Mouse (Mus musculus) ovary, postnatal 10 days (tissue): ENCODE results near the gene Mylip.

ENCODE experiments used
- DNase-seq: peaks from one replicate; pipeline ENCODE4 v3.0.0; 2022; ENCODE audit warnings: low spot score

Mylip gene

DNA sequence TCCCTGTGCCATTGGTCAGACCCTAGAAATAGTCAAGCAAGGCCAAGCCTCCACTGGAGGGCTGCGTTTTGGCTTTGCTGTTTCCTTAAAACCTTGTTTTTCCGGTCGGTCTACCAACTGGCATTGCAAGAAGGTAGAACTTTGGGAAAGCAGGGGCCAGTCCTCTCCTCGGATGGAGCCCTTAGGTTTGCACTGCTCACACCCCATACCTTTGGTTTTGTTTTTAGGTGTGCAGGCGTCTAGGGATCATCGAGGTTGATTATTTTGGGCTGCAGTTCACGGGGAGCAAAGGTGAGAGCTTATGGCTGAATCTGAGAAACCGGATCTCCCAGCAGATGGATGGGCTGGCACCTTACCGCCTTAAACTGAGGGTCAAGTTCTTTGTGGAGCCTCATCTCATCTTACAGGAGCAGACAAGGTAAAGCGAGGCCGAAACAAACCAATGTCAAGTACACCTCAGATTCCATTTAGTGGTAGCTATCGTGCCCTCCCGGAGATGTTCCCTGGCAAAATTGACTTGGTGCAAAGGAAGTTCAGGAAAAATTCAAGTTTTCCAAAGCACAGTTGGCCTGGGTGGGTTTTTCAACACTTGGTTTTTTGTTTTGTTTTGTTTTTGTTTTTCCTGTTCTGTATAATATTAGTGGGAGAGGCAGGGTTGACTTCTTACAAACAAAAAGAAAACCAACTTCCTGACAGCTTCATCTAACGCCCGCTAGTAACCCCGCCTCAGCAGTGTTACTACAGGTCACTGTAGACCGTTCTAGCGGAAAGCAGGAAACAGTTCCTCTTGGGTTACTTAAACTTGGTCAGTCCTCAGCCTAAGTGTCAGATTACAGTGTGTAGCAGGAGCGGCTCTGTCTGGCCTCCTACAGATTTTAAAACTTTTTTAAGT, 1.7 kb downstream of the Mylip start:
- DNase-seq = no peak

DNA sequence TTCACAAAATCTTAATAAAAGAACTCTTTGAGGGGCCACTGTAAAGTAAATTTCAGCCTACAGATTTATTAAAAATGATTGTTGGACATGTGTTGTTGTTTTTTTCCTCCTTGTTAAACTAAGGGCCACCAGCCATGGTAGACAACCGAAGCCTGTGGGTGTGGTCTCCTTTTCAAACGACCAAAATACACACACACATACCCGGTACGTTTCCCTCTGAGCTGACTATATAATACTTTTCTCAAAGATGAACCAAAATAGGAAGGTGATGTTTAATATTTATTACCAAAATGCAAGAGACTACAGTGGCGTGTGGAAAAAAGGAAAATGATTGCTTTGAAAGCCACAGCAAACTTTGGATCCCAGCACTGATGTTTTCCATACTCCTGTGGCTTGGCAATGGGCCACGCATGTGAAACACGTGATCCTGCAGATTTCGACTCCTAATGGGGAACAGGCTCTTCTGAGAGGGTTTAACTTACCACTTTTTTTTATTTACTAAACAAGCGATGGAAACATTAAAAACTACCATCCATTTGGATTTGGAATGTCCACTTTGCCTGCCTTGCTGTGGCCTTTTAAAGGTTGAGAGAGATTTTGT, 2.4 kb downstream of the Mylip start:
- no peak for DNase-seq

DNA sequence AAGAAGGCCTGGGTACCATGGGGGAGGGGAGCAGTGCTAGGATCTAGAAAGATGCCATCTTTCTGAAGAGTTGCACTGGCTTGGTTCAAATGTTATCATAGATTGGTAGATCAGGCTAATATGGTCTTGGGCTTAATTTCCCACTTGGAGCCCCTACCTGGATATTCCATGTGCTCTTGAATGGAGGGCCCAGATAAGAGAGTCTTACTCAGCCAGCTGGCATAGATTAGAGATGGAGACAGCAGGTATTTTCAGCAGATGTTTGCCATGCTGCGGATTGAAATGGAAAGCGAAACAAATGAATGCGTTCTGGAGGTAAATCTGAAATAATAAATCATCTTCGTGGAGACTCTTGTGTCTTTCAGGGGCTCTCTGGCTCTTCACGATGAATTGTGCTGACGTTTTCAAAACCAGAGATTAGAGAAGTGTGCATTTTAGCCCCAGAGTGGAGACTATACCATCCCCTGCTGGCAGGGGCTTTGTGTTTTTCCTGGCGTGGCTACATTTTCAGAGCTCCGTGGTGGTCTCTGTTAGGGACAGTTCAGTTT, 4.8 kb downstream of the Mylip start:
- no peak for DNase-seq

DNA sequence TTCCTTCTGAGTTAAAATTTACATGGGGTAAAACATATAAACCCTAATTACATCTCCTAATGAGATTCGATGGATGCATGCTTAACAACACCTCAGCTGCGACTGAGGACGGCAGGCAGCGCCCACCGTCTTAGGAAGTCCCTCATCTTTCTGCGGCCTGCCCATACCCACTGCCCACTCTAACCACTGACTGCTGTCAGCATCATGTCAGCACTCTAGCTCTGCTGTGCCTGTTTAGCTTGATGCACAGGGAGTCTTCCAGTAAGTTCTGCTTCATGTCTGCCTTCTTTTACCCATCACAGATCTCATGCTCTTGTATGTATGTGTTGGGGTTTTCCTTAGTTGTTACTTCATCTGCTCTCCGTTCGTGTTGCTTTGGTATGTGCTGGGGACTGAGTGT, 7.2 kb downstream of the Mylip start:
- no peak for DNase-seq

DNA sequence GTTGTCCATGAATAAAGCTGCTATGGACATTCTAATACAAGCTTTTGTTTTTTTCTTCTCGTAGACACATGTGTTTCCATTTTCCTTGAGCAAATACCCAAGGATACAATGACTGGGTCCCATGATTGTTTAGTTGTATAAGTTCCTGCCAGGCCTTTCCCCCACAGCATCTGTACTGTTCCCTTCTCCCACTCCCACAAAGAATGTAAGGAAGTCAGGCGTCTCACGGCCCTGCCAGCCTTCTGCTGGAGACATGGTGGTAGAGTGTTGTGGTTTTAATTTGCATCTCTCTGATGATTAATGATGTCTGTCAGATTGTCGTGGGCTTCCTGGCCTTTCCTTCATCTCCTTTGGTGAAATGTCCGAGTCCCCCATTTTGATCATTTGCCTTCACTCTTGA, 7.7 kb downstream of the Mylip start:
- DNase-seq = no peak

DNA sequence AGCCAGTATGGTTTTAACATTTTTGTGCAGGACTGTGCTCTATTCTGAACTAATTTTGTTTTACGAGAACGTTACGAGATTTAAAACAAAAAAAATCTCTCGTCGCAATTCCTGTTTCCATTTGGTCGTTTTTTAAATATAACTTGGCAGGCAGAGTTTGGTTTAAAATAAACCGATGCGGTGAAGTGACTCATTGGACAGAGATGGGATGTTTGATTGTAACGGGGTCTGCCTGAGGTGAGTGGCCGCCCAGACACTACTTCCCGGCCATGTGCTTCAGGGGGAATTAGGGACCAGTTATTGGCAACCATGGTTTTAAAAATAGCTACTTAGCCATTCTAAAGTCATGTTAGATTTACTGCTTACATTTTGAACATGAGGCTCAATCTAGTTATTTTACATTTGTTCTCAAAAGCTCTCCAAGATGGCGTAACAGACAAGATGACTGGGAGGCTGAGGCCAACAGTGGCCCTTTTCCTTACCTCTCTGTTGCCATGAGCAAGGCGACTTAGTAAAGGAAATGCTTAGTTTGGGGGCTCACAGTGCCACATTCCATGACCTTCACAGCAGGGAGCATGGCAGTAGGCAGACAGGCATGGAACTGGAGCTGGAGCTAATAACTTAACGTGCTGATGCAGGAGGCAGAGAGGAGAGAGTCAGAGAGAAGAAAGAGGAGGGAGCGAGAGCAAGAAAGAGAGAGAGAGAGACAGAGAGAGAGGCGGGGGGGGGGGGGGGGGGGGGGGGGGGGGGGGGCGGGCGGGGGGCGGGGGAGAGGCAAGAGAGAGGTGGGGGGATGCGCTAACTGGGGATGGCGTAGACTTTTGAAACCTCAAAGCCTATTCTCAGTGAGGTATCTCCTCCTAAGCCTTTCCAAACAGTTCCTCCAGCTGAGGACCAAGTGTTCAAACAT, 8.6 kb downstream of the Mylip start:
- no peak for DNase-seq

DNA sequence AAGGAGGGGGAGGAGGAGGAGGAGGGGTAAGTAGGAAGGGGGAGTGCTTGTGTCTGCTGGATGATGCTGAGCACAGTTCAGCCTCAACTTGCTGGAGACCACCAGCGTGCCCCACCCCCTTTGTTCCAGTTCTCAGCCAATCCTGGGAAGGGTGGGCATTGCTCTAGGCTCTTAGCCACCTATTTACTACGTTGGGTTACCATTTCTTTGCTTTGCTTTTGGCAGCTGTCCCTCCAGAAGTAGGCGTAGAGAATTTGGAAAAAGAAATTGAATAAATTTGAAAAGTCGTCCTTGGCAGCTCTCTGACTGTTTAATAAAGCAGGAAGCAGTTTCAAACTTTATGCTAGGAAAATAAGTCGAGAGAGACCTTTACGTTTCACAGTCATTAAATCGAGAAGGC, 11.2 kb downstream of the Mylip start:
- DNase-seq = no peak

DNA sequence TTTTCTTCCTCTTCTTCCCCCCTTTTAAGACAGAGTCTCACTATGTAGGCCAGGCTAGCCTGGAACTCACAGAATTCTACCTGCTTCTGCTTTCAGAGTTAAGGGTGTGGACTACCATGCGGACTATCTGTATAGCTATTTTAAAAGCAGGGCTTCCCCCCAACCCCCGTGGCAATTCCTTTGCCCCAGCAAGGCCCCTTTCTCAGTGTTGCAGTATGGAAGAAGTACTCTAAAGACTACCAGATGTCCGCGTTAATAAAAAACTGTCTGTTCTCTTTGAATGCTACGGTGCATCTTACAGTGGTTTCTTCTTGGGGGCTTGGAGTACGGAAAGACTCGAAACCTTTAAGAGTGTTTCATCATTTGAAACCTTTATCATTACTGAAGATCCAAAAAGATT, 12.3 kb downstream of the Mylip start:
- no peak for DNase-seq

DNA sequence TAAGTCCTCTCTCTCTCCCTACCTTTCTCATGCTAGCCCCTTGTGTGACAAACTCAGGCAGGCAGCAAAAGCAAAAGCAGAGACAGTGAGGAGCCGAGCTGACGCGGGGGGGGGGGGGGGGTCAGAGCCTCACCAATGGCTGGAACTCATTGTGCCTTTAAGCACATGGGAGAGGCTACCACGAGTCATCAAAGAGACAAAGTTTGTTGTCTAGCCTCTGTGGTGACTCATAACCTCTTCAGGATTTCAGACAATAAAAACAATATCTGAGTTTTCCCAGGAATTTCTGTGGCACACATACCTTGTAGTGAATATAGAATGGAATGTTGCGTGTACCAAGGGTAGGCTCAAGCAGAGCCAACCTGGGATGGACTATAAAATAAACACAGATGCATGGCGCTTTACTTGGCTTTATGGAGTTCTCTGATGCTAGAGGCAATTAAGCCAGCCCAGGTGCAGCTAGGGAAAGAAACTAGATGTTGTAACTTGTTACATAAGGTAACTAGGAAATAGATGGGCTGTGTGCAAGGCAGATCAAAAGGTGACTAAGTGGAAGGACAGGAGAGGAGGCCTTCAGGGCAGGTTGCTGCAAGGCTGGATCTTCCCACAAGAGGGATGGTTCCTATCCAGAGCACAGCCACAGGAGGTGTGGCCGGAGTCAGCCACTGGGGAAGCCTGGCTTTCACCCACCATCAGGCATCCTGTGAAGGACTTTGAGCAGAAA, 12.9 kb downstream of the Mylip start:
- DNase-seq = no peak

DNA sequence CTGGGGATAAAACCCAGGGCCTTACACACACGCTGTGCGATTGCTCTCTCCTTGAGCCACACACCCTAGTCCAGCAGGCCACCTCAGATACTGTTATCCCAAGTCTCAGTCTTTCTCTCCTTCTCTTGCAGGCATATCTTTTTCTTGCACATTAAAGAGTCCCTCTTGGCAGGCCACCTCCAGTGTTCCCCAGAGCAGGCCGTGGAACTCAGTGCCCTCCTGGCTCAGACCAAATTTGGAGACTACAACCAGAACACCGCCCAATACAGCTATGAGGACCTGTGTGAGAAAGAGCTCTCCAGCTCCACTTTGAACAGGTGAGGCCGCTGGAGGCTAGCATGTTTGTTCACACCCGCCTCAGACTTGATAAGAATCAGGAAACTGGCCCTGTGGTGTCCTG, 14.7 kb downstream of the Mylip start:
- no peak for DNase-seq

DNA sequence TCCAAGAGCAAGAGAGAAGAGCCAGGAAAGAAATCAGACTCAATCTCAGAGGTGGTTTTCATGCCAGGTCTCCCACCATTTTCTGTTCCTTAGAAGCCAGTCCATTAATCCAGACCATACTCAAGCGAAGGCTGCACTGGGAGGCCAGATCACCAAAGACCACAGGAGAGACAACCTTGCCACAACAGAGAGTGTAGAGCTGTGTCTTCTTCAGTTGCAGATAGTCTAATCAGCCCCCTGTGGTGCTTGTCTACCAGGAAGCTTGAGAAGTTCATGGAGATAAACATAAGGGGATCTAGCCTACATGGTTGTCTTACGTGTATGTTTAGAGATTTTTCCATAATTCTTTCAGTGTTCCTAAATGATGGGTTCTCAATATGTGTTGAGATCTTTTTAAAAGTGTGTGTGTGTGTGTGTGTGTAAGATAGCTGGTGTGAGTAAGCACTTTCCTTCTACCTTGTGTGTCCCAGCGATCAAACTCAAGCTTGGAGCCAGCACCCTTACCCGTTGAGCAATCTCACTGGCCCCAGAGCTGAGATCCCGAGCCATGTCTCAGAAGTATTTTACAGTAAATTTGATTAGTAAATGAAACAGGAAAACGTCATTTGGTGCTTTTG, 15.8 kb downstream of the Mylip start:
- DNase-seq = no peak

DNA sequence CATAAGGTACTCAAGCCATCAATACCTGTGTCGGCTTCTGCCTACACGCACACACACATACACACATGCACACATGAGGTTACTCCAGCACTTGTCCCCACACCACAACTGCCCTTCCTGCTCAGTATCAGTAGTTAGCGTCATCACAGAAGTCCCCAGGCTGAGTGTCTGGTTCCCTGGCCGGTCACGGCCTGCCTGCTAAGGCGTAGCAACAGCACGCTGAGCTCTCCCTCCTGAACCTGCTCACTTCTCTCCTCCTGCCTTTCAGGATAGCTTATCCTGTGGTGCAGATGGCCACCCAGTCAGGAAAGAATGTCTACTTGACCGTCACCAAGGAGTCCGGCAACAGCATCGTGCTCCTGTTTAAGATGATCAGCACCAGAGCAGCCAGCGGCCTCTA, 16.7 kb downstream of the Mylip start:
- no peak for DNase-seq

DNA sequence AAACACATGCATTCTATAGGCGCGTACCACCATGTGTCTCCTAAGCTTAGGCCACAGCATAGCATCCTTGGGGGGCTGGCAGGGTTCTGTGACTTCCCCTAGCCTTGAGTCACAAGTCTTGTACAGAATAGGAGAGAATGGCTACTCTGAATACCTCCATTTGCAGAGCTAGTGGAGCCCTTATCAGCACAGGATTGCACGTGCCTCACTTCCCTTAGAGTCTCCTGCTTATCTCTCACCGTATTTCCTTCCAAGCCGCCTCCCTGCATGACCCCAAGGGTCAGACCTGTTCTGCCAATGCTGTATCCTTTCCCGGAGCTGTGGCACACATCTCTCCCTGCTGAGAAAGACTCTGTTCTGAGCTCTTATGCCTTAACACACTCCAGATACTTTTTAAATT, 17.2 kb downstream of the Mylip start:
- DNase-seq = no peak

DNA sequence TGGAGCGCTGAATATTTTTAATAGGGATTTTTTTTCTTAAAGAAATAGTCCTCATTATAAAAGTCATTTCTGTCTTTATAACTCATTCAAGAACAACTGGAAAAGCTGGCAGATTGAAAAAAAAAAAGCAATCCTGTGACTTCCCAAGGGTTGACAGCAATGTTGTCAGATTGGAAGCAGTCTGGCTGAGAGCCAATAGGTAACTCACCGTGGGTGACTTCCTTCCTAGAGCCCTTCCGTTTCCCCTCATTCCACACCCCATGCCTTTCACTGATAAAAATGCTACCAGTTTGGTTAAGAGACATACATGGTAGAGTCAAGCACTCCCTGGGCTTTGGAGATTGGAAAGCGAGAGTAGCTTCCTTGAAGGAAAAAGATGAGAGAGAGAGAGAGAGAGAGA, 21.4 kb downstream of the Mylip start:
- no peak for DNase-seq

DNA sequence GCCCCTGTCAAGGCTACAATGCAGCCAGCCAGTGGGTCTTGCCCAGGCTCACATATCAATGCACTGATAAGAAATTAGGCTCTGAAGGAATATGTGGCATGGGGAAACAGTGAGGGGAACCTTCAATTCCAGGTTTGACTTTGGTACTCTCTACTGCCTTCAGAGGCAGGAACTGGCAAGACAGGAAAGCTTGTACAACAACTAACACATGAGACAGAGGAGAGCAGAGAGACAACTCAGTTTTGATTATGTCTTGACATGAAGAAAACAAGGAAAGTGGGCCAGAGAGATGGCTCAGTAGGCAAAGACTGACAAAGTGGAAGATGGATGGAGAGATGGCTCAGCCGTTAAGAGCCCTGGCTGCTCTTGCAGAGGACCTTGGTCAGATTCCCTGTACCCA, 23.5 kb downstream of the Mylip start:
- no peak for DNase-seq

DNA sequence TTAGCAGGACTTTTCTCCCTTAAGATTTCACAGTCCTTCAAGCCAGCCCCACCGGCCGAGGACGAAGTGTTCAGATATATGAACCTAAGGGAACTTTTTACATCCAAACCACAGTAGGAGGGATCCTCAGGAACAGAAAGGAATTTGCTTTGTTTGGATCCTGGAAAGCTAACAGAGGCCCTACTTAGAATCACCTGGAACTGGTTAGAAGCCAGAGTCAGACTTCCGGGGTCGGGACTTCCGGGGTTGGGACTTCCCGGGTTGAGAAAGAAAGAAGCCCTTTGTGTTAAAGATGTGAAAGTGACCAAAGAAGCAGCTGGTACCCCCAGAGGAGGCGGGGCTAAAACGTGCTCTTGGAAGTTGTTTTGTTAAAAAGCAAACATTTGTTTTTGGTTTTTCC, 24.5 kb downstream of the Mylip start:
- DNase-seq = no peak

DNA sequence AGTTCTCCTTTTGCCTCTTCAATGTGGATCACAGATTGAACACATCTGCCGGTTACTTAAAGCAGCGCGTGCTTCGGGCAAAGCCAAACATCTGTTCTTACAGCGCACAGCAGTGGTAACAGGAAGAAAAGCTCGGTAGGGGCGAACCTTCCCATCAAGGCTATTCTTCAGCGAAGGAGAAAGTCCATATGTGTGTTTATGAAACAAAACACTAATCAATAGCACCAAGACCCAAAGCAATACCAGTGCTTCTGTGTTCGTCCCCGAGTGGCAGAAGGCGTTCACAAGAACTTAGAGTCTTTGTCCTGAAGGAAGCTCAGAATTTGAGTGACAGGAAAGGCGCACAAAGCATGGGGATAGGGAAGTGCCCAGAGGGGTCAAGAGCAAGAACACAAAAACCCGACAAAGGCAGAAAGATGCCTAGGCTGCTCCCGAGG, 27.1 kb downstream of the Mylip start:
- no peak for DNase-seq

DNA sequence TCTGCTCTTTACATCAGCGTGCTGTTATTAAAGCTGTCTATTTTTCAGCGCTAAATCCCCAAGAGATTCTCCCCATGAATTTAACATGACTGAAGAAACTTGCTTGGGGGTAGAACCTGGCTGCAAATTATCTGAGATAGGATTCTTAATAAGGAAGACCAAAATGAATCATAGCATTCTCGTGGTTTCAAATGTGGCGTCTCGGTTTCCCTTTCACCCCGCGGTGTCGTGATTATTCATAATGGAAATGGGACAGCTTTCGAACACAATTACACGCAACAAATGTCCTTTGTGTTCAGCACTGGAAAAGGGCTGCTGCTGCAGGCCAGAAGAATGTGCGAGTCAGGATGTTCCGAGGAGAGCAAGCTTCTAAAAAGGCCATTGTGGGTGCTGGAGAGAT, 29.4 kb downstream of the Mylip start:
- DNase-seq = no peak

DNA sequence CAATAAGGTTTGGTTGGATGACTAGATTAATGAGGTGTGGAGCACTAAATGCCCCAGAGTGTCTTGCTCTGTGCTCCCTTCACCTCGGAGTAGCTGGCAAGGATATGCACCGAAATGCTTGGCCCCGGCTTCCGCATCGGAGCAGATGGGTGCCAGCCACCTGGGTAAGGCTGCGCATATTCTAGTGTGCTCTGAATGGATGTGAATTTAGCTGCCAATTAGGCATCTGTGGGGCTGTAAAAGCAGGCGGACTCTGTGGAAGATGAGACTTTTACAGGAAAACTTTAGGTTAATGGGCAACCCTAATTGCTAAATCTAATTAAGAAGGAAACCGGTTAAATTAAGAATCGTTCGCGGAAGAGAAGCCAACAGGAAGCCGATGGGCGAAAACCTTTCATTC, 32.7 kb downstream of the Mylip start:
- no peak for DNase-seq

DNA sequence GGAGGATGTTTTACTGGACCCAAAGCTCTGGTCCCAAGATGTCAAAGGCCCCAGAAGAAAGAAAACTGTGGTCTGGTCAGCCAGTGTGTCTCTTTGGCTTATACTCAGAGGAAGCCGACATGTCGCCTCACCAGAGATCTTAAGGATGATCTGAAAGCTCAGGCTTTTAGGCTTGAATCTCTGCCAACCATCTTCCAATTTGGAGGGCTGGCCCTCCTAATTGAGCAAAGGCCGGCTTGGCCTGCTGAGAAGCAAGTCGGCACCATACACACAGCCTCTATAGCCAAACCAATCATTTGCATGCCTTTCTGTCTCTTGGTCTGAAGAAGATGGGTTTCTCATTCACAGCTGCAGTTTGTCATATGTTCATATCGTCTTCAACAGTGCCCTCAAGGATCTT, 33.2 kb downstream of the Mylip start:
- DNase-seq = no peak

DNA sequence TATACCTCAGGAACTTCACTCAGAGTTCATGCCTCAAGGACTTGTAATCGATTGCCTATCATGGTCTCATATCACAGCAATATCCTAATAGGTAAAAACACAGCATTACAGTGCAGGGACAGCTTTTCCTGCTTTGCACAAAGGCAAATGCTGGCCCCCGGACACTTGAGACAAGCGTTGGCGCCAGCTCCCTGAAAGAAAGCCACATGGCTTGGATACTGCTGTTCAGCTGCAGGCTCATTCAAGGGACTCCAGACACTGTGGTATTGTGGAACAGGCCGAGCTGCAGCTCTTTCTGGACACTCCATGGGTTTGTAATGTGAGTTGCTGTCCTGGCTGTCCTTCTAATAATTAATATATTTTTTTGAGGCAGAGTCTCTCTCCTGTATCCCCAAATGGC, 34.4 kb downstream of the Mylip start:
- DNase-seq = no peak
